Mouse (Mus musculus) olfactory bulb, adult 2 months (tissue): ENCODE data around the gene Cd247.

ENCODE experiments used
- CTCF ChIP-seq: fragments of 200-500 bp; IDR thresholded peaks from 2 replicates; pipeline ENCODE4 v1.5.1; 2012; ENCODE audit warnings: low read depth, mild to moderate bottlenecking, low read length, moderate library complexity; ENCODE audit not compliant: insufficient read depth
- POLR2A ChIP-seq: fragments of 200-500 bp; IDR thresholded peaks from 2 replicates; pipeline ENCODE4 v1.6.1; 2012; ENCODE audit warnings: mild to moderate bottlenecking, low read depth, low read length, moderate library complexity; ENCODE audit not compliant: insufficient read depth

DNA sequence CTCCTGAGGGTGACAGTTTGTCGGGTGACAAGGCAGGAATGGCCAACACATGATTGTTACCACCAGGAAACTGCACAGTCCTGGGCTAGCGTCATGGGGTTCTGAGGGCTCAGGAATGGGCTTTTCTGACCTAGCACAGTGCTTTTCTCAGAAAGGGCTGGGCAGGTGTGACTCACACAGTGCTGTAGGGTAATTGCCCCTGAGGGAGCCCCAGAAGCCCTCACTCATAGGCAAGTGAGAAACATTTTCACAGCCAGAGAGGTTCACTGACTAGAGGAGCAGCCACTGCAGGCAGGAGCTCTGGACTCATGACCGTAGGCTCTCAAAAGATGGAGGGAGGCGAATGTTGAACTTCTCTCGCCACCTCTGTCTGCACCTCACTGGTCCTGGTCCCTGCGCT lies 1.5 kb downstream of the Cd247 start:
- TF ChIP-seq POLR2A (no peak), CTCF (no peak)
